Mouse (Mus musculus) gastrocnemius, postnatal 36 days (tissue): ENCODE measurements around the gene Cmss1. TPM values are rescaled to one million over a fixed set of nuclear protein-coding genes. Genes with fewer than 3 reads are reported as not detected.

Experiments used
- DNase-seq, 2 experiments: peaks; one replicate each; pipeline ENCODE4 v3.0.0; 2022
- intact Hi-C: fragments of 180-260 bp; cut with DNase I; formaldehyde crosslinking; loops from one replicate; pipeline ENCODE4 v1.15.1; 2025
- total RNA-seq, 2 experiments: library from RNA; stranded (reverse); gene quantifications; 2 replicates each; pipeline ENCODE4 v1.2.3; 2021

Cmss1 gene
- total RNA-seq, 2 experiments from 2014 or later, result 32.6 to 36.6 TPM

GRCm38 (mm10) chr16:57563453-57563852 is 43.2 kb downstream of the Cmss1 start:
- DNase-seq, result no peak
- intact Hi-C loops, result no loop called here

DNA sequence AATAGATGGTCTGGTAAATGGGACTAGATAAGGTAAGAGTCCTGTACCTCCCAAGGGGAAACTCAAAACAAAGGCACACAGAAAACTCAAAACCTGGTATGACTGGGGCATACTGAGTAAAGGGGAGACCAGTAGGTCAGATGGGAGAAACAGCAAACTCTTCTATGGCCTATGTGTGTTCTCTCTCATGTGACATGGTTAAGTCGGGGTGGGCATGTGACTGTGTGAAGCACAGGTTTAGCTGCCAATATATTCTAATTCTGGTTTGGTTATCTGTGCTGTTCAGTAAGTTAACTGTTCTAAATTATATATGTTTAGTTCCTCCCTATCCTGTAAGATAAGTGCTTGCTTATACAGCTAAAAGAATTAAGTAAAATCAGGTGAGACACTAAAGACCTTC is 46.5 kb downstream of the Cmss1 start:
- intact Hi-C loops, result no loop called here

GRCm38 (mm10) chr16:57558258-57558657 is 48.4 kb downstream of the Cmss1 start:
- no peak for DNase-seq
- intact Hi-C loops, result no loop called here

More for the DNA sequence above, 46.5 kb downstream of the Cmss1 start:
- no peak for DNase-seq

DNA sequence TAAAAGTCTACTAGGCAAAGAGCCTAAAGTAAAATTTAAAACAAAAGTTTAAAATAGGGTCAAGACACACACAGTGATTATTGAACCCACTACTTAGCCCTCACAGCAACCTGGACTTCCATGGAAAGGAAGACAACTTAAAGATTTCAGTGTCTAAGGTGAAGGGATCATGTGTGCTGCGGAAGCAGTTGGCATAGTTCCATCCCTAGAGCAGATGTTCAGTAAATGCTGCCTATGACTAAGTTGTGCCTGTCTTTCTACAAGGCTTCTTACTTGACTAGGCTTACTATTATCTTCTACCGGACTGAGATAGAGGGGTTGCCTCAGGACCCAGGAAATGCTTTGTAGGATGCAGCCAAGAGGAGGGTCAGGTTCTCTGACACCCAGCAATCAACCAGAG is 50.4 kb downstream of the Cmss1 start:
- intact Hi-C loops, result loop anchor here (2.0 kb wide), 1 partner anchor 17 kb away; no protein-coding TSS in a partner anchor
- no peak for DNase-seq

DNA sequence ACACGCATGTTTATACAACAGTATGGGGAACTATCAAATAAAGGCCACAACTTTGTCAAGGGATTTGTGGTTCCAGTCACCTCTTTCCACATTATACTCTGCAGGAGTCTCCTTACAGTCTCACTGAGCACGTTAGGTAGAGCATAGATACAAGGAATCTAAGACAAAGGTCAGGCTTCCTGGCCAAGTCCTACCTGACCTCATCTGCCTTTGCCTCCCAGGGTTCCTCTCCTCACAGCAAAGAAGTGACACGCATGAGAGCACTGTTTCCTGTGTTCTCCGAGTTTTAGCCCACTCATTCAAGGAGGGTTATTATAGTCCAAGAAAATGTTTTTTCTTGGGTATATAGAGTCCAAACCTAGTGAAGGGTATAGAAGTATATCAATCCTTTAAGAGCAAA is 51.0 kb downstream of the Cmss1 start:
- intact Hi-C loops, result loop anchor here (2.0 kb wide), 1 partner anchor 17 kb away; no protein-coding TSS in a partner anchor
- DNase-seq, result no peak

GRCm38 (mm10) chr16:57554886-57555400 is 51.7 kb downstream of the Cmss1 start:
- DNase-seq, result no peak
- intact Hi-C loops, result no loop called here

- intact Hi-C loops, result no loop called here
- DNase-seq, result no peak
Measured at GRCm38 (mm10) chr16:57553235-57553634, 53.4 kb downstream of the Cmss1 start.

DNA sequence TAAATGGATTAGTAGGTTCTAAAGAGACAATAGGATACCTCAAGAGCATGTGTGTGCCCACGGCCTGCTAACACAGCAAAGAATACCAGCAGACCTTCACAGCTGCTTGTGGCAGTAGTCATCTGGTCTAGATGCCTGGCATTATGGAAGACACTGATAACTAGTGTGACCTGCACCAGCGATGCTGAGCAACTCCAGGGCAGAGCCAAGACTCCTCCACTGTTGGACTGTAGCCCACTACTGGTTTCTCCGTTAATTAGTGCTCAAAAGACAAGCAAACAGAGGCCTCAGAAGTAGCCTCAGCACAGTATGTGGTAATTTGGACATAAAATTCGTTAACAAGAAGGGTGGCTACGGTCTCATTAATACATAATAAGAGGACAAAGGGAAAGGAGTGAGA is 54.0 kb downstream of the Cmss1 start:
- intact Hi-C loops, result no loop called here
- DNase-seq, result no peak

DNA sequence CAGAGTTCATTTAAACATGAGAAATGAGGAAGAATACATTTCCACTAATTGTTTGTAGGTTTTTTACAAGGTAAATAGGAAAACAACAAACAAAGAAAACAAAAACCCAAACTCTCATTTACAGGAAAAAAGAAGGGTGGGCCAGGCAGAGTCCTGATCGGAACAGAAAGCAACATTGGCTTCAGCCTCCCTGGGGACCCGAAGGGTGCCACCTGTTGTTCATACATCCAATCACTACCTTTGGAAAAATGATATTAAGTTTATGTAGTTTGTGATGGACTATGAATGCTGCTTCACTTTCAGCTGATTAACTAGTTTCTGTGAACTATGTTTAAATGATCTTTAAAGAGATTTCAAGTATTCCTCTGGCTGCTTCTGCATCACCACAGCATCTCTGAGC is 55.0 kb downstream of the Cmss1 start:
- intact Hi-C loops, result no loop called here

GRCm38 (mm10) chr16:57550817-57551216 is 55.8 kb downstream of the Cmss1 start:
- intact Hi-C loops, result no loop called here
- DNase-seq, result no peak

More for the DNA sequence above, 55.0 kb downstream of the Cmss1 start:
- no peak for DNase-seq

GRCm38 (mm10) chr16:57550088-57550487 is 56.6 kb downstream of the Cmss1 start:
- DNase-seq, result no peak
- intact Hi-C loops, result no loop called here

DNA sequence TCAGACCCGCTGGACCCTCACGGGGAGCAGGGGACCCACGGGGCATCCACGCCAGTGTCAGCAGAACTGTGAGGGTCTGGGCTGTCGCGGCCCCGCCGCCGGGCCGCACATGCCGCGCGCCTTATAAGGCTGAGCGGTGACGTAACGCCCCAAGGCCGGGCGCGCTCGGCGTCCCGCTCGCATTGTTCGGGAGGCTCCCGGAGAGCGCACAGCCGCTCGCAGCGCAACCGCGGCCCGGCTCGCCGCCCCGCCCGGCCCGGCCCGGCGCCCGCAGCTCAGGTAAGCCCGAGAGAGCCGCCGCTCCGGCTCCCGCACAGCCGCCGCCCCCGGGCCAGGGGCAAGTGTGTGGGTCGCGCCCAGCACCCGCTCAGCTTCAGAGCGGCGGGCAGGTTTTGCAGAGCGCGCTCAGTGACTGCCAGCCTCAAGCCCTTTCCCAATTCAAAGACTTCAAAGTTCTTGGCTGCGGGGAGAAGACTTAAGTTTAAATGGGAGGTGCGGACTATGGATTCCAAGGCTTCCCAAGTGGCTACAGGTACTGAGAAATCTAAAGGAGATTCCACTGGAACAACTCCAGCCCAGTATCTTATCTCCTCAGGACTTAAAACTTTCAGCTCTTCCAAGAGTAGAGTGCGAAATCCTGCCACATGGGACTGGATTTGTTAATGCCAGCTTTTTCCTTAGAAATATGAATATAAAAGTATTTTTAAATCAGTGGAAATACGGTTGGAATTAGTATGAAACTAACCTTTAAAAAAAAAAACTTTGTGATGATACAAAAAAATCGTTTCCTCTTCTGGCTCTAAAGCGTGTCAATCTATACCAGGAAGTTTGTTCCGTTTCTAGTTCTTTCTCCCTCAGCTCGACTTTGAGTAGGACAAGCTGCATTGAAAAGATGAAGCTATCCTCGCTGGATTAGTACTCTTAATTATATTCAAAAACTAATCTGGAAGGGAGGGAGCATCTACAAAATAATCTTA is 57.3 kb downstream of the Cmss1 start:
- peak; percentile 71 to 76 for DNase-seq
- intact Hi-C loops, result no loop called here

DNA sequence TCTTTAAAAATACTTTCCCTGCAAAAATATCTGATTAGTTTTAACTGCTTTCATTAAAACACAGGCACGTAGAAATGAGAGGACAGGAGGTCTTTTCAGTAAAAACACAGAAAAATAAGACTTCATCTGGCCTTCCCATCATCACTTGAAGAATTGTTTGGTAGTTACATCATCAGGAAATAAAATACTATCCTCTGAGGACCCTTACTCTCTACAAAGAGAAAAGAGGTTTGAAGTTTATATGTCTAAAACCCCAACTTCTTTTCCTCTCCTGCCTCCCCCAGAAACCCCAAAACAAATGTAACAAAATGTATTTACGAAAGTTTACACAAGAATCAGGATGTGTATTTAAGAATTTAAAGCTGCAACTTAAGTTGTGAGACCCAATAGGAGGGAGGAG is 58.1 kb downstream of the Cmss1 start:
- intact Hi-C loops, result no loop called here
- no peak for DNase-seq

GRCm38 (mm10) chr16:57546355-57546754 is 60.3 kb downstream of the Cmss1 start:
- intact Hi-C loops, result no loop called here
- no peak for DNase-seq

DNA sequence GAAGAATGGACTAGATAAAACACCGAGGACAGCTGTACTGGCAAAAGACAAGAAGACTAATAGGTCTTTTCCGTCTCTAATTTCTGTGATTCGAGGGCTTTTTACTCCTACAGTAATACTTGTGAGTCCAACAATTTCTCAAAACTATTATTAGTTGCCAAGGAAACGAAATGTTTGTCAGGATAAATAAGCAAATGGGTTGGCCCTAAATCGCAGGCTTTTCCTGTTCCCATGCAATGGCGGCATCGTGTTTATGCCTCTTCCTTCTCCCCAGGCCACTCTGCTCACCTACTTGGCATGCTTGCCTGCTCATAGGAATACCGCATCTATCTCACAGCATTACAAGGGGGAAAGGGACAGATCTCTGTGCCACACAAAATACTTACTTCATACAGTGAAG is 62.2 kb downstream of the Cmss1 start:
- DNase-seq, result no peak
- intact Hi-C loops, result no loop called here

GRCm38 (mm10) chr16:57543243-57543642 is 63.4 kb downstream of the Cmss1 start:
- intact Hi-C loops, result no loop called here

GRCm38 (mm10) chr16:57536511-57536910 is 70.2 kb downstream of the Cmss1 start:
- DNase-seq, result no peak
- intact Hi-C loops, result no loop called here

More at GRCm38 (mm10) chr16:57543243-57543642, 63.4 kb downstream of the Cmss1 start:
- DNase-seq, result no peak

GRCm38 (mm10) chr16:57534811-57535210 is 71.9 kb downstream of the Cmss1 start:
- no peak for DNase-seq
- intact Hi-C loops, result no loop called here

GRCm38 (mm10) chr16:57534365-57534764 is 72.3 kb downstream of the Cmss1 start:
- intact Hi-C loops, result no loop called here
- DNase-seq, result no peak

- no peak for DNase-seq
- intact Hi-C loops, result no loop called here
Measured at GRCm38 (mm10) chr16:57532081-57532493, 74.6 kb downstream of the Cmss1 start.

GRCm38 (mm10) chr16:57530547-57530946 is 76.1 kb downstream of the Cmss1 start:
- intact Hi-C loops, result no loop called here
- DNase-seq, result no peak

- intact Hi-C loops, result no loop called here
- DNase-seq, result no peak
Measured at GRCm38 (mm10) chr16:57528457-57528856, 78.2 kb downstream of the Cmss1 start.
